Mouse (Mus musculus): Measurements from ENCODE around the gene Fmod. TPM values are rescaled to one million over a fixed set of nuclear protein-coding genes. Genes with fewer than 3 reads are reported as not detected.

Fmod gene
- polyA plus RNA-seq, 1 experiment, result not detected

DNA sequence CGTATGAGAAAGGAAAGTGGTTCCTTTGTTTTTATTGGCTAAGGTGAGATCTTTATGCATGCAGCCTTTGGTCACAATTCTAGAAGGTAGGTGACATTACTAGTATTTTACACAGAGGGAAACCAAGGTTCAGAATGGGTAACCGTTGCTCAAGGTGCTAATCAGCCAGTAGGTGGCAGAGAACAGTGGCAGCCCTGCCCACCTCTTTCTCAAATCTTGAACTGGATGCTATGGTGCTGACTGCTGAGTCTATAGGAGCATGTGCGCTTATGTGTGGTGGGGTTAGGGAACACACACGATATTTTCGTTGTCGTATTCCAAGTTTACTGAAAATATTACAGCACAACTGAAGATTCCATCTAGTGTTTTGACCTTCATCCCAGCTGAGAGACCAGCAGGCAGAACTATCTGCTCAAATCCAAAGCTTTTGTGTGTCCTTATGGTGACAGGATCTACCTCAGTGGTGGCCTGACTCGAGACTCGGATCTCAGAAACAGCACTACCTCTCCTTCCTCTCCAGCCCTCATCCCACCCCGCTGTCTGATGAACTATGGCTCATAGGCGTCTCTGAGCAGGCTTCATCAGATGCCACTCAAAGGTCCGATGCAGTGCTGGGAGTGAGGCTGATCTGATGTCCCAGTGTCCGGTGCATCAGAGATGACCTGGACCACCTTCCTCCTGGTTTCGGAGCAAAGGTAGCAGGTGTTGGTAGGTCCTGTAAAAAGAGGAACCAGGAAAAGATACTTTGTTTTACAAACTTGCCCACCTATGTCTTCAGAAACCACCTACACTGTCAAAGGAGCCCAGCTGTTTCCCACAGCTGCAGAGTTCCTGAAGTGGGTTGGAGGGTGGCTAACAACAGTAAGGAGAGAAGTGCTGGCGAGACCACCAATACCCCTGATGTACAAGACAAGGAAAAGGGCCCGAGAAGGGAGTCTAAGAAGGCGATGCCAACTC, 23.0 kb downstream of the Fmod start:
- WGBS, result 29% methylated on average over 16 of the region's 16 CpGs
- Histone ChIP-seq H3K4me1 (ENCODE audit: control insufficient read depth, insufficient read depth, low read length) (peaks cover 12% of the 10 kb centered on the region), H3K4me3 (replicated peaks; ENCODE audit: control insufficient read depth, low read depth, low read length) (peak overlapping the region; percentile 20), H3K27ac (ENCODE audit: control insufficient read depth, insufficient read depth, low read depth, low read length, poor library complexity) (peak overlapping the region; percentile 97)
- TF ChIP-seq CTCF (IDR thresholded peaks at IDR 0.05; ENCODE audit: control insufficient read depth, insufficient read depth, low read length) (peak; percentile 85), POLR2A (IDR thresholded peaks at IDR 0.05; ENCODE audit: borderline replicate concordance, control insufficient read depth, low read depth, low read length) (0 out of 2 replicates have a peak, but pooled peaks have one; percentile 10)

DNA sequence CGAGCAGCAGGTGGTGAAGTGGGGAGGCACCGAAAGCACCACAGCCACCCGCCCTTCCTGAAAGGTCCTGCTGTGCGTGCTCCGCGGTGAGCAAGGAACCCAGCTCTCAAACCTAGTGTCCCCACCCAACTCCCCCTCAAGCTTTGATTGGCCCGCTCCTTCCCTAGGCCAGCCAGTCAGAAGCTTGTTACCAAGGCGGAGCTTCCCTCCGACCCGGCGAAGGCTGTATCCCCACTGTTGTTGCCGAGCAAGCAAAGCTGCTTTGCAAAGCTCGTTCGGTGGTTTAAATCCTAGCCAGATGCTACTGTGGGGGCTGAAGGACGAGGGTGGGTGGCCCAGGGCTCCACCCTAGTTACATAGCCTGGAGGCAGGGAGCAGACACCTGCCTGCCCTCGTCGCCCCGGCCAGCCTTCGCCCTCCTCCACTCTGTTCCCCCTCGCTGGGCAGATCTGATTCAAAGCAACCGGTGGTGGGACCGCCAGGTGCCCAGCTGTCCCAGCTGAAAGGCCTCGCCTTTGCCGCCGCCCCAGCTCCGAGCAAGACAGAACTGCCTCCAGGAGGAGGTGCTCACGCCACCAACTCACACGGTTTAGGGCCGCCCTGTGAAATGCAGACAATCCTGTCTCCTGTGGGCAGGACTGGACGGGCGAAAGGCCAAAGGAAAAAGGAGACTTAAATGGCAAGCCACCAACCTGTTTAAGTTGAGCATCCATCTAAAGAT, 24.0 kb downstream of the Fmod start:
- Histone ChIP-seq H3K4me3 (replicated peaks; ENCODE audit: control insufficient read depth, low read depth, low read length) (peak overlapping the region; percentile 53), H3K4me1 (ENCODE audit: control insufficient read depth, insufficient read depth, low read length) (peaks cover 14% of the 10 kb centered on the region), H3K27ac (ENCODE audit: control insufficient read depth, insufficient read depth, low read depth, low read length, poor library complexity) (peak overlapping the region; percentile 97)
- WGBS, result 2% methylated on average over 31 of the region's 31 CpGs
- TF ChIP-seq POLR2A (IDR thresholded peaks at IDR 0.05; ENCODE audit: borderline replicate concordance, control insufficient read depth, low read depth, low read length) (peak; percentile 97), CTCF (IDR thresholded peaks at IDR 0.05; ENCODE audit: control insufficient read depth, insufficient read depth, low read length) (peak; percentile 25; the same call in 1 of the 2 replicates)

DNA sequence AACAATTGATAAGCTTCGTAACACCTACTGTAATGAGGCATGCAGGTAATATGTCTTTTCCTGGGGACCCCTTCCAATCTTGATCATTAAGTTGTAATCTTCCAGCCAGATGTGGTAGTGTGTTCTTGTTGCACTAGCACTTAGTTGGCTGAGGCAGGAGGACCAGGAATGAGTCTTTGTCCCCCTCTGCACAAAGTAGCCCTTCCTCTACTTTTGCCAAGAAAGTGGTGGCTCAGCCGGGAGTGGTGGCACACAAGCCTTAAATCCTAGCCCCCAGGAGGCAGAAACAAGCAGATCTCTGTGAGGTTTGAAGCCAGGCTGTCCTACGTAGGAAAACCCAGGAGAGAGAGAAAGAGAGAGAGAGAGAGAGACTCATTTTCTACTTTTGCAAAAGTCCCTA, 24.9 kb downstream of the Fmod start:
- H3K27ac ChIP-seq (ENCODE audit: control insufficient read depth, insufficient read depth, low read depth, low read length, poor library complexity), result no peak overlapping the region
- H3K4me1 ChIP-seq (ENCODE audit: control insufficient read depth, insufficient read depth, low read length), result peaks cover 15% of the 10 kb centered on the region
- no peak overlapping the region for H3K4me3 ChIP-seq (replicated peaks; ENCODE audit: control insufficient read depth, low read depth, low read length)
- TF ChIP-seq CTCF (IDR thresholded peaks at IDR 0.05; ENCODE audit: control insufficient read depth, insufficient read depth, low read length) (no peak), POLR2A (IDR thresholded peaks at IDR 0.05; ENCODE audit: borderline replicate concordance, control insufficient read depth, low read depth, low read length) (no peak)
- 68% methylated on average over 3 of the region's 3 CpGs for WGBS

- Histone ChIP-seq H3K4me1 (ENCODE audit: control insufficient read depth, insufficient read depth, low read length) (peaks cover 18% of the 10 kb centered on the region), H3K27ac (ENCODE audit: control insufficient read depth, insufficient read depth, low read depth, low read length, poor library complexity) (peak overlapping the region; percentile 100), H3K4me3 (replicated peaks; ENCODE audit: control insufficient read depth, low read depth, low read length) (peak overlapping the region; percentile 46)
- TF ChIP-seq POLR2A (IDR thresholded peaks at IDR 0.05; ENCODE audit: borderline replicate concordance, control insufficient read depth, low read depth, low read length) (no peak), CTCF (IDR thresholded peaks at IDR 0.05; ENCODE audit: control insufficient read depth, insufficient read depth, low read length) (no peak)
- WGBS, result 28% methylated on average over 11 of the region's 11 CpGs
Observed at GRCm38 (mm10) chr1:134062411-134063085, 25.5 kb downstream of the Fmod start.

DNA sequence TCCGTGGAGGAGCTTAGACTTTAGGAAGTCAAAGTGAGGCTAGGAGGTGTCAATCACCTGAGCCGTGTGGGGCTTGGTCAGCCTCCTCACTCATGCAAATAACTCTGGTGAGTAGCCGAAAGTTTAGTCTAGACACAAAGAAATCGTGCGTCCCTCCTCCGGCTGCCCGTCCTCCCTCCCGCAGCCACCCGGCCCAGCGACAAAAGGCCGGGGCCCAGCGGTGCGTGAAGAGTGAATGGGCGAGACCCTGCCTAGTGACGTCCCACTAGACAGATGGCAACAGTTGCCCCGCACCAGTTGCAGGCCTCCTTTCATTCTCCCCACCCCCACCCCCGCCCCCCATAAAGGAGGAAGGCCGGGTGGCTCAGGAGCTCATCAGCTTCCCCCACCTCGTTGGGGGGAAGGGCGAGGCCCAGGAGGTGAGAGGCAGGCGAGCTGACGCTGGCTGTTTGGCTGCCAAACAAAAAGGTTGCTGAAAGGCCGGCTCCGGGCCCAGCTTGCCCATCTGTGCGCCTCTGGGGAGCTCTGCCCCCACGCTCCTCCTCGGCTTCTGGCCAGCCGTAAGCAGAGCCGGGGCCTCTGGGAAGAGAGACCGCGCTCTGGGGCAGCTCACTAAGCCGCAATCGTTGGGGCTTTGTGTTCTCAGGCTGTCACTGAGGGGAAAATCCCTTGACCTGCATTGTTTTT, 26.2 kb downstream of the Fmod start:
- WGBS, result 1% methylated on average over 33 of the region's 33 CpGs
- H3K27ac ChIP-seq (ENCODE audit: control insufficient read depth, insufficient read depth, low read depth, low read length, poor library complexity), result peak overlapping the region; percentile 100
- no peak; the same call in 1 of the 2 replicates for TF ChIP-seq POLR2A (IDR thresholded peaks at IDR 0.05; ENCODE audit: borderline replicate concordance, control insufficient read depth, low read depth, low read length)
- no peak for TF ChIP-seq CTCF (IDR thresholded peaks at IDR 0.05; ENCODE audit: control insufficient read depth, insufficient read depth, low read length)
- peaks cover 18% of the 10 kb centered on the region for H3K4me1 ChIP-seq (ENCODE audit: control insufficient read depth, insufficient read depth, low read length)
- peak overlapping the region; percentile 46 for H3K4me3 ChIP-seq (replicated peaks; ENCODE audit: control insufficient read depth, low read depth, low read length)

DNA sequence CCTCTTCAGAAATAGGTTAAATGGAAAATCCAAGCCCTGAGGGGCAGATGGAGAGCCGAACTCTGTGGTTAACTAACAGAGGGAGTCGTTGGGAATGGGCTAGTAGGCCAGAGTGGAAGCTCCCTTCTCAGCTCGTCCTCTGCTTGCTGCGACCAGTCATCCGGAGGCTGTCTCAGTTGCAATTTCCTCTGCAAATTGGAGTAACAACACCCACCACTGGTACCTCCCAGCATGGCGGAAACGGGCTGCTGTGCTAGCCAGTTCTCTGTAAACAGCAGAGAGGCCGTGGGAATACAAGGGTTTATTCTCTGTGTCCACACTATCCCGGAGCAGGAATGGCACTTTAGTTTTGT, 26.7 kb downstream of the Fmod start:
- Histone ChIP-seq H3K4me3 (replicated peaks; ENCODE audit: control insufficient read depth, low read depth, low read length) (peak overlapping the region; percentile 13), H3K4me1 (ENCODE audit: control insufficient read depth, insufficient read depth, low read length) (peaks cover 18% of the 10 kb centered on the region), H3K27ac (ENCODE audit: control insufficient read depth, insufficient read depth, low read depth, low read length, poor library complexity) (peak overlapping the region; percentile 100)
- 7% methylated on average over 9 of the region's 9 CpGs for WGBS
- TF ChIP-seq CTCF (IDR thresholded peaks at IDR 0.05; ENCODE audit: control insufficient read depth, insufficient read depth, low read length) (0 out of 2 replicates have a peak, but pooled peaks have one; percentile 1), POLR2A (IDR thresholded peaks at IDR 0.05; ENCODE audit: borderline replicate concordance, control insufficient read depth, low read depth, low read length) (peak; percentile 54; the same call in 1 of the 2 replicates)

DNA sequence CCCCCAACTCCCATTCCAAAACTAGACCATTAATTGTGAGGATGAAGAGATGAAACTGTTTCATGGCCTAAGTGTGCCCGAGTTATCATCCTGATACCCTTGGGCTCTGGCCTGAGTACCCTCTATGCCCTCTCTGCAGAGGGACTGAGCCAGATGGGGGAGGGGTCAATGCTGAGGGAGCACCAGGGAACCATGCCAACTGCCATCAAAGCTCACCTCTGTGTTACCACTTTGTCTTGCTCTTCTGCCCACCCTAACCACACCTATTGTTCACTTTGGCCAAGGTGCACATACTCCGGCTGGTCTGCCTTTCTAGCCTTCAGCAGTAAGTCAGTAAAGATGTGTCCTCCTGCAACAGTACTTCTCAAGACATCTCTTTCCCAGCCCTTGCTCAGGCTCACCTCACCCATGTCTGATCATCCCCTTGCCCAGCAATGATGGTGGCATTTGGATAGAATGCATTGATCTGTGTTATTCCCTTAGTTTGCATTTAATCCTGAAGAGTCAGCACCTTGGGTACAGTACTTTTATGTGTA, 27.3 kb downstream of the Fmod start:
- Histone ChIP-seq H3K27ac (ENCODE audit: control insufficient read depth, insufficient read depth, low read depth, low read length, poor library complexity) (peak overlapping the region; percentile 100), H3K4me3 (replicated peaks; ENCODE audit: control insufficient read depth, low read depth, low read length) (no peak overlapping the region), H3K4me1 (ENCODE audit: control insufficient read depth, insufficient read depth, low read length) (peaks cover 18% of the 10 kb centered on the region)
- TF ChIP-seq POLR2A (IDR thresholded peaks at IDR 0.05; ENCODE audit: borderline replicate concordance, control insufficient read depth, low read depth, low read length) (no peak), CTCF (IDR thresholded peaks at IDR 0.05; ENCODE audit: control insufficient read depth, insufficient read depth, low read length) (no peak)
- 81% methylated on average over 2 of the region's 2 CpGs for WGBS

Data from bone marrow, adult 2 months (tissue).